Comparison of ENCODE assay signal across 10 mouse cellular contexts in the genomic region with DNA sequence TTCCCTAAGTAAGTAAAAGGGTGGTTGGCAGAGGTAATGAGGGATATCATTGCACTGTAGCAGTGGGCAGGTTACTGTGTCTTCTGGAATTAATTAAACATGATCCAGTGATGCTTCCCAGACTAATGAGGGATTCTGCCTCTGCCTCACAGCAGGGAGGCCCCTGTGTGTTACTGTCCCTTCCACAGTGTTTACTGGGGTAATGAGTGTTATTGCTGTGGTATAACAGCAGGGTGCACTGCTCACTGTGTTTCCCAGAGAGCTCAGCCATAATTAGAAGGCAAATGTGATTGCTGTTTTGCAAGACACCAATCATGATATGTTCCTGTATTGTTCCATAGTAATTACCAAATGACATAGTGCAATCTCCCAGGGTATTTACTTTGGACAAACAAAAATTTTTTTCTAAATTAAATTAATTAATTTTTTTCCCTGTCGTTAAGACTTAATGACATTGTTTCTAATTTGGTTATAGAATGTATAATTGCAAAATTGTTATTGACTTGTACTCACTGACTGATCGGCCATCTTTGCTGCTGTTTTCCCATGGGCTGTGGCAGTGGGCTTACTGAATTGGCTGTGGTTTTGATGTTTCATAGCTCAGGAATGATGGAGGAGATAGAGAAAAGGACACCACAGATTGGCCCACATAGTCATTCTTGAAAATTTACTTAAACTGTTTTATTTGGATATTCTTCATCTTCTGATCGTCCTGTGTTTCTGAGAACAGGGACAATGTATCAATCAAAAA.
DNase-seq lines count a peak whose midpoint lies in the region; ATAC-seq and TF ChIP-seq lines count a peak whose summit lies in the region.
"Had no signal": no experiment of that assay in that cellular context is flagged by ENCODE, and none has a peak within 500 bp of the region (broad histone marks: within the 10 kb centered on the region; RNA-seq: fewer than 3 reads in every experiment).

No protein-coding gene starts in this region.

- ATAC-seq in heart, postnatal 0 days (ENCODE audit: insufficient read depth, low read depth): no peak
- ATAC-seq in forebrain, embryonic 16.5 days: peak; percentile 92
- peak; percentile 86 for ATAC-seq in midbrain, embryonic 14.5 days (ENCODE audit: low FRiP score, low TSS enrichment)
- ATAC-seq in heart, embryonic 11.5 days (replicated peaks; ENCODE audit: insufficient number of reproducible peaks, low FRiP score, low TSS enrichment): no peak

- no peak overlapping the region for H3K27ac ChIP-seq in heart, postnatal 0 days (ENCODE audit: low read depth)
- no peak overlapping the region for H3K27ac ChIP-seq in forebrain, embryonic 16.5 days (ENCODE audit: low read length)
- no peak overlapping the region for H3K27ac ChIP-seq in midbrain, embryonic 14.5 days (replicated peaks; ENCODE audit: low read depth, low read length)
- no peak overlapping the region for H3K27ac ChIP-seq in heart, embryonic 11.5 days (ENCODE audit: low read depth, low read length)
- H3K27ac ChIP-seq: lung, embryonic 15.5 days had no signal

- WGBS in heart, postnatal 0 days: 77% methylated on average over 3 of the region's 3 CpGs
- WGBS in forebrain, embryonic 16.5 days: 45% methylated on average over 3 of the region's 3 CpGs
- 70% methylated on average over 3 of the region's 3 CpGs for WGBS in midbrain, embryonic 14.5 days
- 72% methylated on average over 3 of the region's 3 CpGs for WGBS in heart, embryonic 11.5 days (ENCODE audit: insufficient replicate concordance)

- H3K9me3 ChIP-seq in heart, postnatal 0 days (replicated peaks; ENCODE audit: control insufficient read depth, low read length): no peaks in the 10 kb centered on the region
- H3K9me3 ChIP-seq in forebrain, embryonic 16.5 days (ENCODE audit: control insufficient read depth, low read length): no peaks in the 10 kb centered on the region
- no peaks in the 10 kb centered on the region for H3K9me3 ChIP-seq in midbrain, embryonic 14.5 days (ENCODE audit: control insufficient read depth, low read length)
- no peaks in the 10 kb centered on the region for H3K9me3 ChIP-seq in heart, embryonic 11.5 days (replicated peaks; ENCODE audit: control insufficient read depth, low read length)
- H3K9me3 ChIP-seq: lung, embryonic 15.5 days had no signal

- H3K4me1 ChIP-seq in heart, postnatal 0 days (ENCODE audit: control insufficient read depth, insufficient read depth): no peaks in the 10 kb centered on the region
- peaks cover 3% of the 10 kb centered on the region; the same call in 1 of the 2 replicates for H3K4me1 ChIP-seq in forebrain, embryonic 16.5 days (replicated peaks; ENCODE audit: control insufficient read depth, insufficient read depth, low read length)
- H3K4me1 ChIP-seq in midbrain, embryonic 14.5 days (ENCODE audit: control insufficient read depth, insufficient read depth, low read length): no peaks in the 10 kb centered on the region
- H3K4me1 ChIP-seq in heart, embryonic 11.5 days (ENCODE audit: control insufficient read depth, insufficient read depth, low read length): no peaks in the 10 kb centered on the region
- H3K4me1 ChIP-seq: lung, embryonic 15.5 days had no signal

- TF ChIP-seq EP300 in heart, postnatal 0 days (IDR thresholded peaks at IDR 0.05; ENCODE audit: low read depth): no peak

- no peaks in the 10 kb centered on the region for H3K36me3 ChIP-seq in heart, postnatal 0 days (replicated peaks; ENCODE audit: control insufficient read depth, insufficient read depth, low read length)
- no peaks in the 10 kb centered on the region for H3K36me3 ChIP-seq in forebrain, embryonic 16.5 days (ENCODE audit: control insufficient read depth, insufficient read depth)
- H3K36me3 ChIP-seq in midbrain, embryonic 14.5 days (ENCODE audit: control insufficient read depth, insufficient read depth, low read length): no peaks in the 10 kb centered on the region
- no peaks in the 10 kb centered on the region for H3K36me3 ChIP-seq in heart, embryonic 11.5 days (ENCODE audit: control insufficient read depth, insufficient read depth, low read length)
- H3K36me3 ChIP-seq: lung, embryonic 15.5 days had no signal

- H3K4me3 ChIP-seq in heart, postnatal 0 days (ENCODE audit: low read depth, low read length): no peak overlapping the region
- no peak overlapping the region for H3K4me3 ChIP-seq in forebrain, embryonic 16.5 days (replicated peaks; ENCODE audit: low read length)
- no peak overlapping the region for H3K4me3 ChIP-seq in midbrain, embryonic 14.5 days (replicated peaks; ENCODE audit: low read depth, low read length)
- no peak overlapping the region for H3K4me3 ChIP-seq in heart, embryonic 11.5 days (ENCODE audit: low read depth, low read length)
- H3K4me3 ChIP-seq: lung, embryonic 15.5 days had no signal

- no peak overlapping the region for H3K4me2 ChIP-seq in heart, postnatal 0 days (ENCODE audit: low read depth, low read length)
- H3K4me2 ChIP-seq in forebrain, embryonic 16.5 days (ENCODE audit: low read length): no peak overlapping the region
- no peak overlapping the region for H3K4me2 ChIP-seq in midbrain, embryonic 14.5 days (ENCODE audit: low read length)
- H3K4me2 ChIP-seq in heart, embryonic 11.5 days: no peak overlapping the region
- H3K4me2 ChIP-seq: lung, embryonic 15.5 days had no signal

- no peak overlapping the region for H3K9ac ChIP-seq in heart, postnatal 0 days (replicated peaks; ENCODE audit: low read depth, low read length)
- H3K9ac ChIP-seq in forebrain, embryonic 16.5 days (replicated peaks; ENCODE audit: low read depth, low read length): no peak overlapping the region
- no peak overlapping the region for H3K9ac ChIP-seq in midbrain, embryonic 14.5 days (replicated peaks; ENCODE audit: low read length)
- H3K9ac ChIP-seq in heart, embryonic 11.5 days (ENCODE audit: low read depth, low read length): no peak overlapping the region
- H3K9ac ChIP-seq: lung, embryonic 15.5 days had no signal

- TF ChIP-seq CTCF in heart, postnatal 0 days (IDR thresholded peaks at IDR 0.05; ENCODE audit: low read depth): peak; percentile 37

- intact Hi-C loops in heart, postnatal 25 days (cut with DNase I): loop anchor here (5.0 kb wide), 1 partner anchor 328 kb away; no protein-coding TSS in a partner anchor

- H3K27me3 ChIP-seq in heart, postnatal 0 days (ENCODE audit: control insufficient read depth, insufficient read depth, low read length): no peaks in the 10 kb centered on the region
- H3K27me3 ChIP-seq in forebrain, embryonic 16.5 days (replicated peaks; ENCODE audit: control insufficient read depth, insufficient read depth, low read length): no peaks in the 10 kb centered on the region
- H3K27me3 ChIP-seq in midbrain, embryonic 14.5 days (ENCODE audit: control insufficient read depth, insufficient read depth, low read length): no peaks in the 10 kb centered on the region
- H3K27me3 ChIP-seq in heart, embryonic 11.5 days (ENCODE audit: control insufficient read depth, insufficient read depth, low read length): no peaks in the 10 kb centered on the region
- H3K27me3 ChIP-seq: lung, embryonic 15.5 days had no signal

- DNase-seq in heart, postnatal 0 days (ENCODE audit: low spot score): no peak
- DNase-seq in heart, postnatal 25 days (ENCODE audit: low spot score): no peak
- peak; percentile 18 for DNase-seq in R1 (ENCODE audit: low read depth, low spot score)
- DNase-seq in midbrain, embryonic 14.5 days: peak; percentile 65
- no peak for DNase-seq in thymus, postnatal 4 days
- DNase-seq in testis, postnatal 14 days (ENCODE audit: low spot score): no peak
- DNase-seq: layer of hippocampus, postnatal 36 days had no signal

Comparison
In these comparisons a context has a peak if more than half of its experiments do, and no peak if none do; other contexts are left out.
1. ATAC-seq: peak in forebrain, embryonic 16.5 days (single experiment) and midbrain, embryonic 14.5 days (single experiment); none in heart, postnatal 0 days (single experiment) and heart, embryonic 11.5 days (single experiment).
2. DNase-seq: peak in R1 (single experiment) and midbrain, embryonic 14.5 days (single experiment); none in heart, postnatal 0 days (single experiment), heart, postnatal 25 days (single experiment), thymus, postnatal 4 days (single experiment) and testis, postnatal 14 days (single experiment).